Mouse (Mus musculus): Measurements from ENCODE around the gene Ralgapa2. TPM values are rescaled to one million over a fixed set of nuclear protein-coding genes. Genes with fewer than 3 reads are reported as not detected.

Ralgapa2 gene
- 72.2 TPM for total RNA-seq (2023)

GRCm38 (mm10) chr2:146511911-146512580, at the start of gene Ralgapa2:
Ralgapa2 (minus strand) TSS chr2:146512344.

GRCm38 (mm10) chr2:146221076-146221928, 290.8 kb downstream of the Ralgapa2 start, which contains the start of gene Insm1:
Insm1 (plus strand) TSS chr2:146221921.

